Mouse (Mus musculus) telencephalon, adult 2 months (tissue): ENCODE results near the gene Gm10300.

Source experiments
- DNase-seq: peaks from one replicate; pipeline ENCODE4 v3.0.0-alpha.2; 2011; ENCODE audit warnings: low read depth, low spot score

Gene Gm10300

DNA sequence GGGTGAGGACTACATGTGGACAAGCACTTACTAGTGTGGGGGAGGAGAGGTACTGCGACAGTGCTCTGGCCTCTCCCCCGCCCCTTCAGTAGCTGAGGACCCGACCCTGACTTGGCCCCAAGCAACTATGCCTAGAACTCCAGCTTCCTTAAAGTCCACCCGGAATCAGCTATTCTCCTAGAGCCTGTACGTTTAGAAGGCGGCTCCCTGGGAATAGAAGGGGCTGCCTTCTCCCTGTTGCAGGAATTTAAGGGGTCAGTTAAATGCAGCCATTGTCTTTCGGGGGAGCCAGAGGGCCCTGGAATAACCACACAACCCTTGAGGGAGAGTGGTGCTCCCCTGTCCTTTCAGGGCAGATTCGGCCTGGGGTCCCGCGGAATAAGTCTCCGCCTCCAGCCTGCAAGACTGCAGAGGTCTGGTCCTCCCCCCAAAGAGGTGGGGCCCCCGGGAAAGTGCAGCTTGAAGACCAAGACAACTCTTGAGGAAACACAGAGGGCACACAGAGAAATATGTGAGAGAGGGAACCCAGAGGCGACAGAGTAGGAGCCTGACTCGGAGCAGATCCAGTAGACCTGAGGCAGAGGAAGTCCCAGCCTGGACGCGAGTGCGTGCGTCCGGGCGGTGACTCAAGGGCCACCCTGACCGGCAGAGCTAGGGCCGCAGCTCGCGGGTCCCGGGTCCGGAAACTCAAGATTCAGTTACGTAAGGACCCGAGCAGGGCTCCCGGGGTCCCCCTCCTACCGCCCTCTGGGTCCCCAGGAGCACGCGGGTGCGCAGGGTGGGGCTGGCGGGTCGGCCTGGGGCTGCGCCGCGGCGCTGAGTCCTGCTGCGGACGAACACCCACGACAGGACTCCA lies at the start of gene Gm10300:
Gene Gm10300 (plus strand): TSS at position 621 of the 856 bp plus-strand sequence.
- no peak for DNase-seq

DNA sequence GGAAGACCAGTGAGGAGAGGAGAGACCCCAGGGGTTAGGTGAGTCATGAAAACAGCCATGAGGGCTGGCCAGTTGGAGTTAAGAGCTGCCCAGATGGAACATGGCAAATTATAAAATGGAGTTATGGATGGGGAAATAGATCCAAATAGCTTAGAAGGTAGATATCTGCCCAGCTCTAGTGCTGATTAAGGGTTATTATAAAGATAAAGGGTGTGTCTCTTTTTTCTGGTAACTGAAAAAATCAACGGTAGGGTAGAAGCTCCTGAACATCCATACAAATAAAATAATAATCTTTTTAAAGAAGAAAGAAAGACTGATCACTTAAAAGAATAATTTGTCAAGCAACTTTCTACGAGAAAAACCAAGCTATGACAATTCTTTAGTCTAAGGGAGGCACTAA lies 49.2 kb upstream of the Gm10300 start:
- no peak for DNase-seq

DNA sequence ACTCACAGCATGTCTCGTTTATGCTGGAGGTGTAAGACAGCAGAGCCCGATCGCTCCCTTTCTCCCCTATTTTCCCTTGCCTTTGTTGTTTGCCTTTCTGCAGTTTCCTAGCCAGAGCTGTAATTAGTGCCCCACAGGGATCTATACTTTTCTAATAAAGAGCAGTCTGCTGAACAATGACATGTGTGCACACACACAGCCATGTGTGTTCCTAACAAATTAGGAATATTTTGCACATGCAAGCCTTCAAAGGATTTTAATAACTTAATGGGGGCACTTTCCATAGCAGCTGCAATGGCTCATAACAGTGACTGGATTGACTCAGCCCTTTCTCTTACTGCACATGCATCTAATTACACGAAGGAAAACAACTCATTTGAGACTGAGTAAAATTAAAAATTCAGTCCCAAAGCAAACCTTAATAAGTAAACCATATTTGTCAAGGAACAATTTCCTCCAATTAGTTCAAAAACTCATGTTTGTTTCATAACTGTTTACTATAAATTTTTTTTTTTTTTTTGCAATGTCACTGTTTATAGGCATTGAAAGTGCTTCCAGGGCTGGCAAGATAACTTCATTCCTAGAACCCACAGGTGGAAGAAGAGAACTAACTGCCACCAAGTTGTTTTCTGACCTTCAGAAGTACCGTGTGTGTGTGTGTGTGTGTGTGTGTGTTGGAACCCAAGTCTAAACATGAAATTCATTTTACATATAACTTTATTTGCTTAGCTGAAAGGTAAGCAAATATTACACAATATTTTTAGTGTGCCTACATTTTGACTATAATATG lies 48.6 kb upstream of the Gm10300 start:
- DNase-seq, result no peak

DNA sequence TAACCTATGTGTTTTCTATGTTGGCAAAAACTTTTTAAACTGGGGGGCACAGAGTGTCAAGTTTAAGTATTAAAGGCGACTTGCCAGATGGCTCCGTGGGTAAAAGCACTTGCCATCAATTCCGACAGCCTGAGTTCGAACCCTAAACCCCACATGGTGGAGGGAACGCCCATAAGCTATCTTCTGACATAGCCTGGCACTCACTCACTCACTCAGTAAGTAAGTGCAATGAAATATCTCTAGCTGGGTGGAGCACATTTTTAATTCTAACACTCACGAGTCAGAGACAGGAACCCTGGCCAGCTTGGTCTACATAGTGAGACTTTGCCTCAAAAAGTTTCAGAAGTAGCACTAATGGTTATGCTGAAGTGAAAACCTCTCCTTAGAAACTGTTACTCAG lies 47.3 kb upstream of the Gm10300 start:
- no peak for DNase-seq

DNA sequence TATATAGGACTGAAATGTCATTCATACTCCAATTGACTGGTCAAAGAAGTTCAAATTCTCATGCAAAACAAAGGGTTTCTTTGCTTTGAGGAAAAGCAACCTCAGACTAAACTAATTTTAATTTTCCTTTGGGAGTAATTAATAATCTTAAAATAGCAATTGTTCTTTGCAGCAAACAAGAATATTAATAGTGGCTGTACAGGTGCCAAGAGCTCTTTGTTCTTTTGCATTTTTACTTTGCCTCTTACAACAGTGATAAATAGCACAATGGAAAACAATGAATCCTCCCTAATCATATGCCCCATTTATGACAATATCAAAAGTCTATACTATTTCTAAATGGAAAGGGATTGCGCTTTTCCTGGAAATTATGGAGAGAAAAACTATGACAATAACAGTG lies 46.7 kb upstream of the Gm10300 start:
- DNase-seq, result no peak

DNA sequence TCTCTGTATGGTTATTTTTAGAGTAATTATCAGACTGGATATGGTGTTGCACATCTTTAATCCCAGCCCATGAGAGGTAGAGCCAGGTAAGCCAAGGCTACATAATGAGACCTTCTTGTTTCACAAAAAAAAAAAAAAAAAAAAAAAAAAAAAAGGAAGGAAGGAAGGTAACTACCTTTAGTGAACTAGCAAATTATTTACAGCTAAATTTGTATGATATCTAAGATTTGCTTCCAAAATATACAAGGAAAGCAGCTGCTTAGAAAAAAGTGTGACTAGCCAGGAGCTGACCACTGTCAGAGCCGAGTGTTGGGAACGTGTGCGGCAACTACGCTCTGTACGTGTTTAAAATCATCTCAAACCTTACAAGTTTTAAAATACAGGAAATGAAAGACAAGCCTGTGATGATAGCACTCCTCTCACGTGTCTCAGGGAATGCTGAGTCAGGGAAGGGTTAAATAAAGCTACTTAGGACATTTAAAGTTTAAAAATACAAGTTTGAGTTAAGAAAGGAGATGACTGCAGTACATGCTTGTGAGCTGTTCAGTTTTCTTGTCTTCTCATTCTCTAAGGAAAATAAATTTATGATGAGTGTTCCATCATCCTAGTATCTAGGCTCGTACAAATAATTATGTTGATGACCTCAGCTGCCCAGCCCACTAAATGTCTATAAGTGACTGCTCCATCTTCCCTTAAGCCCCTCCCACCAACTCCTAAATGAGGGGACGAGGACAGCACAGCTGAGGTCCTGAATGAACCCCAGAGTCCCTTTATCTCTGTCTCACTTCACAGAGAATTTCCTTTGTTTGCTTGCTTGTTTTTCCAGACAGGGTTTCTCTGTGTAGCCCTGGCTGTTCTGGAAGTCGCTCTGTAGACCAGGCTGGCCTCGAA lies 44.4 kb upstream of the Gm10300 start:
- no peak for DNase-seq

DNA sequence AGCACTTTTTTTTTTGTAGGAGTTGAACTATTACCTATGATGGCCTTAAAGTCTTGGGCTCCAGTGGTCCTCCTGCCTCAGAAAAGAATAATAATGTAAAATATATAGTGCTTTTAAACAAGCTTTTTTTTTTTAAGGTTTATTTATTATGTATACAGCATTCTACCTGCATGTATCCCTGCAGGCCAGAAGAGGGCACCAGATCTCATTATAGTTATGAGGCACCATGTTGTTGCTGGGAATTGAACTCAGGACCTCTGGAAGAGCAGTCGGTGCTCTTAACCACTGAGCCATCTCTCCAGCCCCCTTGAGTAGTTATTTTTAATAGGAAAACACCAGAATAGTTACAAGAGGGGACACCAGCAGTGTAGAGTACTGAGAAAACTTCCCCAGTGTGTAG lies 41.3 kb upstream of the Gm10300 start:
- DNase-seq, result no peak

DNA sequence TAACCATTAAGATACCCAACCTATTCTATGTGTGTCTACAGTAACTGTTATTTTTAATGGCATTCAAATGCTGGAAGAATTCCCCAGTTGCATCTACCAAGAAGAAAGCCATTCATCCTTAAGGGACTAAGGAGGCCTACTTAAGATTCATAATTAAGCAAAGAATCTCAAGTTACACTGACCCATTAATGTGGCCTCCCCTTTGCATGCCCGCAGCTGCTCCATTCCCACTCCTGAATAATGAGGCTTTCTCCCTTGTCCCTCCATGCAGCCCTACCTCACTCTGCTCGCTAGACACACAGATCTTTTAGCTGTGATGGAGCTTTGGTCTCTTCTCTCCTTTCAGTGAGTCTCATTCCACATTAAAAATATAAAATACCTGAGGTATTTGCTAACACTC lies 40.3 kb upstream of the Gm10300 start:
- no peak for DNase-seq

DNA sequence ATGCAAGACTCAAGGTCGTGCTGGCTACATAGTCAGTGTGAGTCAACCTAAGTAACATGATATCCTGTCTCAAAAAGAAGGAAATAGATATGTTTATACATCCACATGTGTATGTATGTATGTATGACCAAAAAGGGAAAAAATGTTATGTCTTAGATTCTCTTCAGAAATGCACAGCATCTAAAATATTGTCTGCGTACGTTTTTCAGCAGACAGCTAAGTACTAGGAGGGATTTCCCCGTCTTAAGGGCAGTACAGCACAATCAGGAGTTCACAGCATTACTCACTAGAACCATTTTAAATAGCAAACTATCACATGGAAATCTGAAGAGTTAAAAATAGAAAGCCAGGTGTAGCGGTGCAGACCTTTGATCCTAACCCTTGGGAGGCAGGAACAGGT lies 37.4 kb upstream of the Gm10300 start:
- no peak for DNase-seq

DNA sequence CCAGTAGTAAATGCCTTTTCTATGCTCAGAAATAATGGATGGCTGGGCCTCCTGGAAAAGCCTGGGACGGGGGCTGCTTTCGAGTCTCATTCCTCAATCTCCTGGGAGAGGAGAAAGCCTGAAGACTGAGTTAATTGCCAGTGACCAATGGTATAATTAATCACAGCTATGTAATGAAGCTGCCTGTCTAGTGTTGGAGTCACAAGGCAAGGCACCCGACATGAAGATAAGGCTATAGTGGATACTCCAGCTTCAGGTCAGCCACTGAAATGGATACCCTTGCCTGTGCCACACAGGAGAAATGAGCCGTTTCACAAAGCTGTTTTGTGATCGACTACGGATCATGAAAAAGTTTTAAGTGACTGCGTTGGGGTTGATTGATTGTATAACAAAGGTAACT lies 36.5 kb upstream of the Gm10300 start:
- no peak for DNase-seq

DNA sequence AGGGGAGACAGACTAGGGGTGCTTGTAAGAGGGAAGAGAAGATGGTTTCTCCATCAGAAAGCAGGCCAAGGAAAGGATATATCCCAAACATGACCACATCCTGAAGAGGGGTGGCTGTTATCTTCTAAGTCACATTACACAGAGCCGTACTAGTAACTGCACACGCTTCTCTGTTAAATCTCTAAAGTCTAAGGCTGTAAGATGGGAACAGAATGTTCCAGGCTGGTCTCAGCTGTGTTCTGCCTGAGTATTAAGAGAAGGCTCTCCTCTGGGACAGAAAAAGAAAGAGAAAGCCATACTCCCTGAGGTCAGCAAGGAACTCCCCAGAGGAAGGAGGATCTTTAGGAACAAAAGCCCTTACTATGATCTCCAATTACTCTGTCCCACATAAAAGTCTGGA lies 35.7 kb upstream of the Gm10300 start:
- DNase-seq, result no peak

DNA sequence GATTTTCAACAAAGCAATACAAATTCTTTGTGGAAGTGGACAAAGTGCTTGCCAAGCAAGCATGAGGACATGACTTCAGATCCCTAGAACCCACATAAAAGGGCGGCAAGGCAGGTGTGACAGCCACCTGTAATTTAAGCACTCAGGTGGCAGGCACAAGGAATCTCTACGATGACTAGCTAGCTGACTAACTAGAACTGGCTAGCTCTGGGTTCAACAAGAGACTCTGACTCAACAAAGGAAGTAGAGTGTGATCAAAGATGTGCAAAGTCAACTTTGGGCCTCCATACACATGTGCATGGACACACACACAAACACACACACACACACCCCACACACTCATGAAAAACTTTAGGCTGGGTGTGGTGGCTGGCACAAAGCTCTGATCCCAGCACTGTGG lies 35.0 kb upstream of the Gm10300 start:
- DNase-seq, result no peak

DNA sequence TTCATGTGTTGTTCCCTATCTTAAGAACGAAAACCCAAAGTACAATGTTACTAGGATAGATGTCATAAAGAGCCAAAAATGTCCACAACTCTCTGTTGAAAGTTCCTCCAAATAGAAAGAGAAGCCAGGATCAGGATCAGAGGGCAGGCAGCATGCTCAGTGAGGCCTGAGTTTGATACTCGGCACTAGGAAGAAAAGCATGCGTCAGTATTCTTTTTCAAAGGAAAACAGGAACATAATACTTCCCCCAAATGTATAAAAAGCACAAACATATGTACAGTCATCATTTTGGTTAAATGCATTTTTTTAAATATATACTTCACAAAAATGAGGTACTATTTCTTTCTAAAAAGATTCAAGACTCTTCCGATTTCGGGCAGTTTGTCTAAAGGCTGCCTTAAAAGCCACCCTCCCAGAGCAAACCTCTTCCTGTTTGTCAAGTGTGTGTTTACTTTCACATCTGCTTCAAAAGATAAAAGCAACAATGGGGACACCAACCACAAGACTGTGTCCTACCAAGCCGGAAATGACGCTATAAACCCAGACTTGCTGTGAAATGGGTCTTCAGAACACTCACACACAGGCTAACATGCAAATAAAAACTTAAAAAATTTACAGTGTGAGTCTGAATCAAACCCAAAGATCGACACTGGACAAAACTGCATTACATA lies 34.4 kb upstream of the Gm10300 start:
- DNase-seq, result no peak

DNA sequence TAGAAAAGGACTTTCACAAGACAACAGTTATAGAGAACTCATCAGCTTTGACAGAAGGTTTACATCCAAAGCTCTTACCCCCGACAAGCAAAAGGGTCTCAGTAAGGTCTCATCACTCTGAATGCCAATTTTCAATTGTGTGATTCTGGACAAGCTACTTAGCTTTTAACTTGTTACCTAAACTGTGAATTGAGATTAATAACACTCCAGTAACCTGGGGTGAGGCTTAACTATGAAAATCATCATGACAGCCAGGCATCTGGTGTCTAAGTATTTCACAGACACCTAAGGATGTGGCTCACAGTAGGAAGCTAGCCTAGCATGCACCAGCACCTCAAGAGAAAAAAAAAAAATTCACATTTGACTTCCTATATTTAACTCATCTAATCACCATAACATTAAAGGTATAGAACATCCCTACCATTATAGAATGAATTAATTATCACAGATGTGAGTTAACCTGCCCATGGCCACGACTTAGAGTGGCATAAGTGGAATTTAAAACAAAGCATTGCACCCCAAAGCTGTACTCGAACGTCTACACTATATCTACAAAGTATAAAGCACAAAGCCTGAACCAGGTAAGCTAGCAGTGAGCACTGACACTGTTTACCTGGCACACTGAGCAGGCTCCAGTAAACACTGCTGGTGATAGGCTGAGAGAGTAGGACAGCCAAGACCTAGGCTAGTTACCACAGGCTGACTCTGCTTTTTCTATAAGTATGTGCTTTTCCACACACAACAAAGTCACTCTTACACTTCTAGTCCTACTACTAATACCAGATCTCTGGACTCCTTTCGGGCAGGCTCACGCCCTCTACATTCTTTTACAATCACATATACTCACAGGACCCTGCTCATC lies 32.8 kb upstream of the Gm10300 start:
- no peak for DNase-seq

DNA sequence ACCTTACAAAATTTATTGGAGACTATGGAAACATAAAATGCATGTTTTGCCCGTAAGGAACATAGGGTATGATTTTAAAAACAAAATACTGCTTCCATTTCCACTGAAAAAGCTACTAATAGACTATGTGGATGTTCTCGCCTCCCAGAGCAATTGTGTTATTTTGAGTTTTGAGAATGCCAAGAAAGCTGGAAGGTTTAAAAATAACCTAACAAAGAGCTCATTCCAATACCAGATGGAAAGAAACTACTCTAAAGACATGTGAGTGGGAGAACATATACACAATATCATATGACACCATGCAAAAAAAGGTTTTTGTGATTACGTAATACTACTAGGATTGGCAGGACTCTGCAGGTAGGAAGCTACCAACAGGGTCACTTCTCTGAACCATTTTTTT lies 30.8 kb upstream of the Gm10300 start:
- peak; percentile 50 for DNase-seq

DNA sequence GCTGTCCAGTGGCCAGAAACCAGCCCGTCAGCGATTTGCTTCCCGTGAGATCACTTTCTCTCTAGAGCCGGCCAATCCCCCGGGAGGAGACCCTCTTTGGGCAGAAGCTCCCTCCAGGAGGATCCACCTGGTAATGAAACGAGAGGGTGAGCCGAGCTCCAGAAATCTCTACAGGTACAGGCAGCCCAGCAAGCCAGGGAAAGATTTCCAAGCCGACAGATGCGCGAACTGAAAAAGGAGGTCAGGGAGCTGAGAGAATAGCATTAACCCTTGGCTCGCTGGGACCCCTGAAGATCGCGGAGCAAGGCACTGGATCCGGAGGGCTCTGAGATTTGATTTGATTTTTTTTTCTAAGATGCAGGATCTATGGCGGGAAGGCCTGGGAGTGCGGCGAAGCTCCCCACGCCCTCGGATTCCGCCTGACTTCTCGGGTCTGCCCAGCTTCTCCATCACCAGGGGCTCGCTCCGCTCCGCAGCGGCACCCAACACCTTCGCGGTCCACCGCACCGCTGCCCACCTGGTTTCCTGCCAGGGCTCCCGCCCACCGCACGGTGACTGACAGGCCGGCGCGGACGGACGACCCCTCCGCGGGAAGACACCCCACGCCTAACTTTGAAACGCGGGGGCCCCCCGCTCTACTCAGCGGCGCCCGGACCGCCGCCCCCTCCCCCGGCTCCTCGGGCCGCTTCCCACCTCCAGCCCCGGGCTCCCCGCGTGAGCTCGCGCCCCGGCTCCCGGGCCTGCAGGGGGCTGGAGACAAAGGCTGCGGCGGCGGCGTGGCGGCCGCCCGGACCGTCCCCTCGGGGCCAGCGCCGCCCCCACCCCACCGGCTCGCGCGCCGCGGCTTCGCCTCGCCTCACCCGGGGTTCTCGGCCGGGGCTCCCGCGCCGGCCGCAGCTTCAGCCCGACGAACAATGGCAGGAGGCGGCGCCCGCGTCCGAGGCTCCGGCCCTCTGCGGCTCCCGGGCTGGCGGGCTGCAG lies 26.2 kb upstream of the Gm10300 start:
- no peak for DNase-seq

DNA sequence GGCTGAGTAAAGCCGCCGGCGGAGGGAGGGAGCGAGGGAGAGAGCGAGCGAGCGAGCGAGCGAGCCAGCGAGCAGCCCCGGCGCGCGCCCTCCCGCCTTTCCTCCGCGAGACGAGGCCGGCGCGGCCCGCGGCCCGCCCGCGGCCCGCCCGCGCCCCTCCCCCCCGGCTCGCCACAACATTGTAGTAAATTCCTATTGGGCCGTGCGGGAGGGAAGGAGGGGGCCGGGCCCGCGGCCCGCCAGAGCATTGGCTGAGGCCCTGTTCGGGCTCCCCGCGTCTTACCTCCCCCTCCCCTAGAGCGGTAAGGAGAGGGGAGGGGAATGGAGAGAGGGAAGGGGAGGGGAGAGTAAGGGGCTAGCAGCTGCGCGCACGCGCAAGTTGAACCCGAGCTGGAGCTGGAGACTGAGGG lies 25.5 kb upstream of the Gm10300 start:
- DNase-seq, result peak; percentile 78

DNA sequence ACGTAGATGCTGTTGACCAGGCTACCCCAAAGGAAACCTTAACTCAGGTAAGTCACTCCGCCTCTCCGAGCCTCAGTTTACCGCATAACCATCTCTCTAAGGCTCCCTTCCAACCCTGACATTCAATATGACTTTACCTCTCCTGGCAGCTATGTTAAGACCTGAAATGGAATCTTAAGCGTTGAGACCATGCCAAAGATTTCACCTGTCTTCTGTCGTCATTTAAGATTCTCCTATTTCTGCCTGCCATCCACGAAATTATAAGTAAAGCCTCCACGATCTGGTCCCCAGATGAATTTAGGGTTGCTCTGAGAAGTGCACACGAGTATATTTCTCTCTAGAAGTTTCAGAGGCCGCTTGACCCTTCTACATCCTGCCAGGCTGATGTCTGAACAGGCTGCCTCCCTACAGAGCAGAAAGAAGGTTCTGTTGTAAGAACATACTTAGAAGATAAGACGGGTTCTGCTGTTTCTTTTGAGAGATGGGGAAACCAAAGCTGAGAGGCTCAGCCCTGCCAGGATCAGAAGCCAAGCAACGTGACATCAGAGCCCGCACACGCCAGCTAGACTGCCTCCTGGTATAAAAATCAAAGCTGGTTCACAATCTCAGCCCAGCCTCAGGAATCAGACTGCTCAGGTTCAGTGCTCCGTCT lies 24.8 kb upstream of the Gm10300 start:
- DNase-seq, result no peak
